Mouse (Mus musculus): ENCODE data around the gene Mapkap1.

- TF ChIP-seq CTCF (IDR thresholded peaks at IDR 0.05; ENCODE audit: low read depth) (no peak), EP300 (IDR thresholded peaks at IDR 0.05; ENCODE audit: low read depth) (no peak)
Observed at GRCm38 (mm10) chr2:34424186-34424585, 17.6 kb downstream of the Mapkap1 start.

All from liver, embryonic 14.5 days (tissue).